Mouse (Mus musculus) neural tube, embryonic 10.5 days (tissue): ENCODE measurements around the gene Kidins220.

Source experiments
- DNase-seq: peaks from one replicate; pipeline ENCODE4 v3.0.0-alpha.2; 2017; ENCODE audit warnings: low spot score; ENCODE audit errors: extremely low spot score

Kidins220 gene

GRCm38 (mm10) chr12:24974446-24975114 is at the start of gene Kidins220:
TSS of gene Kidins220 (plus strand) at chr12:24974925.
- peak; percentile 94 for DNase-seq

- DNase-seq, result no peak
These were observed 49.4 kb upstream of the Kidins220 start for GRCm38 (mm10) chr12:24925276-24925675.

DNA sequence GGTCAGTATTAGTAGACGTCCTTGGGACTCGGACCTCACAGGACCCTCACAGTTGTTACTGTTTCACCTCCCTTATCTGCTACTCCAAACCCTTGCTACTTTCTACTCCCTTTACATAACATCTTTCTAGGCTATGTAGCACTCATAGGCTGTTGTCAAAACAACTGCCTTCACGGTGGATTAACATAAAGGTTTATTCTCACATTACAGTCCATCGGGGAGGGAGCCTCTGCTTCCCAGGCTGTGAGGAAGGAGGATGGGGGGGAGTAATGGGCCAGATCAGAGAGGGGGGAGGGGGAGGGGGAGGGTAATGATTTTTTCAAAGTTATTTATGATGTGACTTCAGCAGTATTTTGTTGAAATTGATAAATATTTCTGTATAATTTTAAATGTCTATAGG is 49.0 kb upstream of the Kidins220 start:
- DNase-seq, result no peak

- no peak for DNase-seq
These were observed 46.5 kb upstream of the Kidins220 start for GRCm38 (mm10) chr12:24928051-24928748.

- no peak for DNase-seq
These were observed 45.7 kb upstream of the Kidins220 start for GRCm38 (mm10) chr12:24929043-24929442.

DNA sequence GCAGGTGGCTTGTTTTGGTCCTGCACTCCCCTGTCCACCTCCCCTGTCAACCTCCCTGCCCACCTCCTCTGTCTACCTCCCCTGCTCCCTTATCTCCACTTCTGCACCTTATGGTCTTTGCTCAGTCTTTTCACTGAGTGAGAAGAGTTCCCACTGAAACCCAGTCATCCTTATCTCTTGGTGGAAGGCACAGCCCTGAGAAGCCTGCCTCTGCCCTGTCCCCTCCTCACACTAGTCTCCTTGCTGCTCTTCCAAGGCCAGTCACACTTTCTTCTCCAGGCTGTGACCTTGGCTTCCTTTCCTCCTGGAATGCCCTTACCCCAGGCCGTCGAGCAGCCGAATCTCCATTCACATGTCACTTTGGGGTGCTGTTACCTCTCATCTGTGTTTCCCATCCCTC is 44.0 kb upstream of the Kidins220 start:
- DNase-seq, result no peak

DNA sequence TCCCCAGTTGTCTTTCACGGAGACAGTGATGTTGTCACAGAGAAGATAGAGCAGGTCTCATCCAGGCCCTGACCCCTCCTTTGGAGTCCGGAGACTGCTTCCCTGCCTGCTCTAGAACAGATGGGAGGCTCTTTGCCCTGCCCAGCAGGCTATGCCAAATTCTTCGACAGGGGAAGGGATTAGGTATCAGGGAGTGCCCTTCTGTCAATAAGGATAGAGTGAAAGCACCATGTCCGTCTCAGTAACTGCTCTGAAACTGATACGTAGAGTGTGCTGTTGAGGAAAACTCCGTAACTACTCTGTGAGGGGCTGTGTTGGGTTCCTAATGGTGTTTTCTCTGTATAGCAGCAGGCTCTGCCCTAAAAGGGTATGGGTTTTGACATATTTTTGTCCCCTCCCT is 42.6 kb upstream of the Kidins220 start:
- DNase-seq, result no peak

GRCm38 (mm10) chr12:24933206-24933775 is 41.4 kb upstream of the Kidins220 start:
- no peak for DNase-seq

DNA sequence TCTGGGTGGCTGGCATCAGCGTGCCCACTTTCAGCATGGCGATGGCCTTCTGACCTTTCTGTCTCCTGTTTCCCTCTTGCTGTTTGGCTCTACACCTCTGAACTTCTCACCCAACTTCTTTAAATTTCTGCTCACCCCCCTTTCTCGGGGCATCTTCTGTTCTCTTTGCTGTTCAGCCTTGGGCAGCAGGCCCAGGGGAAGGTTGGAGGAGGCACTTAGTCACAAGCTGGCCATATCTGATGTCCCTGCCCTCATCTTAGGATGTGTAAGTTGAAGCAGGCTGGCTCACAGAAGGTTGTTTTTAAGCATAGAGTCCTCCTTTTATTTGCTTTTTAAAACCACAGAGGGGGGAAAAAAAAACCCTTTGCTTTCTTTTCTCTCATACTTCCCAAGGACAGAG is 40.7 kb upstream of the Kidins220 start:
- DNase-seq, result no peak

- DNase-seq, result no peak
These were observed 38.4 kb upstream of the Kidins220 start for GRCm38 (mm10) chr12:24936281-24936680.

DNA sequence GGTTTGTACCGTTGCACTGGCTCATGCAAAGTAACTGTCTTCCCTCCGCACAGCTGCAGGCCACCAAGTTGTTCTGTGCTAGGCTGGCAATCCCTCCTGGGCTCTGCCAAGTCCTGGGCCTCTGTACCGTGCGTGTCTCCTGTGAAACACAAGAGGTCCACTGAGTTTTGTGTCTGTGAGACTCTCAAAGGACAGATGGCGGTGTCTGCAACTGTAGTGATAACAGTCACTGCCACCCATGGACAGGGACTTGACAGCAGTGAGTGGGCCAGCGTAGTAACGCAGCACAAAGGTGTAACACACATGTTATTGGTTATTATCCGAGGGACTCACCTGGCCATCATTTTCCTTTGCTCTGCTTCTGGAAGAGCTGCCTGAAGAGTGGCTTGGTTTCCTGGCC is 35.4 kb upstream of the Kidins220 start:
- DNase-seq, result no peak

DNA sequence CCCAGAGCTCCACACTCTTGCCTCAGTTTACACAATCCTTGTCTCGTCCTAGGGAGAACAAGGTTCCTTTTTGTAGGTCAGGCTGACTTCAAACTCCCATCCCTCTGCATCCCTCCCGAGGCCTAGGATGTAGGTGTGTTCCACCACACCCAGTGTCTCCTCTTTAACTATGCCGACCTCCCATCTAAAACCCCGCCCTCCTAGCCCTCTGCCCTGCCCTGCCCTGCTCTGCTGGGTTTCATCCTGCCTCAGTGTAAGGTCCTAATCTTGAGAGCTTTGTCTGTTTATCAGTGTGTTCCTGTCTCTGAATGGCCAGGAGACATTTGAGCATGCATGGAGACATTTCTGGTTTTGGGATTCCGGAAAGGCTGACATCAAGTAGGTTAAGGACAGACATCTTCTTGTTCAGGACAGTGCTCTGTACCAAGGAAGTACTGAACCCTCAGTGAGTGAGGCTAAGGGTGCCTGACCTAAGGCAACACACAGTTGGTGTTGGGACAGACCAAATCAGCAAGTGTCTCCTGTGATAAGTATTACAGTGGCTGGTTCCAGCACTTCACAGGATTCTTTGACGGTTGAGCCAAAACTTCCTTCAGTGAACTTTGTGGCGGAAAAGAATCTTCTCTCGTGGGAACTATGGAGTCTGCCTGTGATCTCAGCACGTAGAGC is 32.0 kb upstream of the Kidins220 start:
- DNase-seq, result no peak

DNA sequence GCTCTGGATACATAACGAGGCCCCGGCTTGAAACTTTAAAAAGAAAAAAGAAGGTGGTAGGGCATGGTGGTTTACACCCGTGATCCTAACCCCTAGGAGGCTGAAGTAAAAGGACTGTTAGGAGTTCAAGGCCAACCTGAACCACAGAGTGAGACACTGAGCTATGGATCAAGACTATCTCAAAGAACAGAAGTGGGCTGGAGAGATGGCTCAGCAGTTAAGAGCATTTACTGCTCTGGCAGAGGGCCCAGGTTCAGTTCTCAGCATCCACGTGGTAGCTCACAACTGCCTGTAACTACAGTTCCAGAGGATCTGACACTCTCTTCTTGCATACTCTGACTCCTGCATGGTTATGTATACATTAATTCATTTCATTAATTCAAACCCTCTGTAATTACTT is 31.3 kb upstream of the Kidins220 start:
- no peak for DNase-seq

GRCm38 (mm10) chr12:24944597-24944996 is 30.1 kb upstream of the Kidins220 start:
- no peak for DNase-seq

DNA sequence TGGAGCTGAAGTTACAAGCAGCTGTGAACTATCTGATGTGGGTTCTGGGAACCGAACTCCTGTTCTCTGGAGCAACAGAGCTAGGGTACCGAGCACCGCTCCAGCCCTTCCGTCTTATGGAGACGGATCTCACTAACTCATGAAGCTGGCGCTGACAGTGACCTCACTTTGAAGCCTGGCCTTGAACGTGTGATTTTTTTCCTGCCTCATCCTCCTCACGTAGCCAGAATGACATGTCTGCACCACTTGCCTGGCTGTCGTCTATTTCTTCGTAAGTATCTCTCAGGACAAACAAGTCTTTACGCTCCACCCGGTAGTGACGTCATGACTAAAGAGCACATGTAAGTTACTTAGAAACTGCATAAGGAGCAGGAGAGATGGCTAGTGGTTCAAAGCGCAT is 27.7 kb upstream of the Kidins220 start:
- DNase-seq, result no peak

- DNase-seq, result no peak
These were observed 26.4 kb upstream of the Kidins220 start for GRCm38 (mm10) chr12:24948344-24948743.

DNA sequence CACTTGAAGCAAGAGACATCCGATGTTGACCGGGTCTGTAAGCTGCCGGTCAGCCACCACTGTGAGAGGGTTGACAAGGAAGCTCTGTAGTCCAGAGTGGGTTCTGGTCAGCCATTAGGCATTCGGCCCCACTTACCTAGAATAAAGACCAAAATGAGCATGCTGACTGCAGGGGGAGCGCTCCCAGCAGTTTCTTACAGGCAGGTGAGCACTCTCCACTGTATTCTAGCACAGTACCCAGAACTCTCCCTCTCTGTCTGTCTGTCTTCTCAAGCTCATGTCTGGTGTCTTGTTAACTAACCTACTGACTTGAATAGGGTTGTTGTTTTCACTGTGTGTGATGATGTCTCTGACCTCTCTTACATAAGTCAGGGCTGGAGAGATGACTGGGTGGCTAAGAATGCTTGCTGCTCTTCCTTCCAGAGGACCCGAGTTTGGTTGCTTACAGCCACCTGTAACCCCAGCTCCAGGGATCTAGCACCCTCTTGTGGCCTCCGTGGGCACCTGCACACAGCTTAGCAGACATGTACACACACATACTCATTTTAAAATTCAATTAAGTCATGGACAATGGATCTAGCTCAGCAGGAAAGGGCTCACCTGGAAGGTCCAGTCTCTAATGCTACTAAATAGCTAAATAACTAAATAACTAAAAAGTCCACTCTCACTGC is 24.2 kb upstream of the Kidins220 start:
- DNase-seq, result no peak

GRCm38 (mm10) chr12:24952147-24952546 is 22.6 kb upstream of the Kidins220 start:
- peak; percentile 75 for DNase-seq

- DNase-seq, result no peak
These were observed 19.6 kb upstream of the Kidins220 start for GRCm38 (mm10) chr12:24955137-24955536.

DNA sequence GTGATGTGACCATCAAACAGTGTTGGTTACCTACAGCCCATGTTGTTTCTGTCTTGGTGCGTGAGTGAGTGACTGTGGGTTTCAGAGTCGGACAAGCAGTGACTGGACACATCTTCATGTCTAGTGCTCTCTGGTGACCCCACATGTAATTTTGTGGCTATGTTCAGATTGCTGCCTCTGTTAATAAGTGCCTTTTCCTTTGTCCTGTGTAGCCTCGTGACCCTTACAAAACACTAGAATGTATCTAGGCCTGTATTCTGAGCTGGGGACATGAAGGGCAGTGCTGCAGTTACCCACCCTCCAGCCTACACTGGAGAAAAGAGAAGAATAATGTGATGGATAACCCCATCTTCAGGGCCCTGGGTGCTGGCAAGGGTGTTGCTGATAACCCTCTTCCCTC is 16.2 kb upstream of the Kidins220 start:
- DNase-seq, result no peak

- no peak for DNase-seq
These were observed 12.9 kb upstream of the Kidins220 start for GRCm38 (mm10) chr12:24961821-24962220.
